Mouse (Mus musculus): ENCODE results near the gene 1700019N19Rik. TPM values are rescaled to one million over a fixed set of nuclear protein-coding genes. Genes with fewer than 3 reads are reported as not detected.

Gene 1700019N19Rik
- not detected in 2 replicates for polyA plus RNA-seq (2015; fragmentation: Nextera tagmentation; extraction: Ambion mirVana)

DNA sequence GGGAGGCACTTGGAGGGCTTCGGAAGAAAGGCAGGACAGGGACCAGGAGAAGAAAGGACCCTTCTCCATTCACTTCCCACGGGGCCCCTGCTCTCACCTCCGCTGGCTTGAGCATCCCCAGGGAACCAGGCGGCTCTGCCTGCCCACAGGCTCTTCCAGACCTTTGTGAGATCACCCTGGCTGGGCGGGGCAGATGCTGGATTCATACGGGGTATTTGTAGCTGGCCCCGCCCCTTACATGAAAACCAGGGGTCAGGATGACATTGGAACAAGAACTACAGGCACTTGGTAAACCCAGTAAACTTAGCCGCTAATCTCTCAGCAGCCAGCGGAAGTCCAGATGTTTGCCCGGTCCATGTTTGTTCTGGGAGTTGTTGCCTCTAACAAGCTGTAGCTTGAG, at the start of gene 1700019N19Rik:
Gene 1700019N19Rik (minus strand): TSS at position 178 of the 400 bp plus-strand sequence.

DNA sequence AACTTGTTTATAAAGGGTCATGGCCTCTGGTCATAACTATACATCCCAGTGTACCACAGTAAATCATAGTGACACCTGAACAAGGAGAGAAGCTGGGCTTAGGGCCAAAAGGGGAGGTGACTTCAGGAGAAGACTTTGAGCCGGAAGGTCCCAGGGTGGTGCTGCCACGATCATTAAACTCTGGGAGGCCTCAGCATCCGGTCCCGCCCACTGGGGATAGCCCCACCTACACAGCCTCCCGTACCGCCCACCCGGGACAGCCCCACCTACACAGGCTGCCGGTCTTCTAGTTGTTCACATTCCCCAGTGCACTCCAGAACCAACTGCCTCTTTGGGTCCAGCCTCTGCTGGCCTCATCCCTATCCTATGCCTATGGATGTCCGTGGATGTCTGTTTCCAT, 34.8 kb downstream of the 1700019N19Rik start, which contains the start of gene Pnliprp2:
Gene Pnliprp2 (plus strand): TSS at position 297 of the 400 bp plus-strand sequence.

Other genes starting within 250 kb of the 1700019N19Rik start
- gene Pnlip, start 142.0 kb downstream of the 1700019N19Rik start, polyA plus RNA-seq (2015; fragmentation: Nextera tagmentation; extraction: Ambion mirVana), result 0.13 and 0.34 TPM in 2 replicates
- not detected in 2 replicates for gene Pnliprp1, start 65.6 kb downstream of the 1700019N19Rik start, polyA plus RNA-seq (2015; fragmentation: Nextera tagmentation; extraction: Ambion mirVana)
- not detected in 2 replicates for gene Pnliprp2, start 34.7 kb downstream of the 1700019N19Rik start, polyA plus RNA-seq (2015; fragmentation: Nextera tagmentation; extraction: Ambion mirVana)
- not detected in 2 replicates for gene Eno4, start 149.0 kb upstream of the 1700019N19Rik start, polyA plus RNA-seq (2015; fragmentation: Nextera tagmentation; extraction: Ambion mirVana)
- 3.3 and 4.4 TPM in 2 replicates for gene Hspa12a, start 149.2 kb upstream of the 1700019N19Rik start, polyA plus RNA-seq (2015; fragmentation: Nextera tagmentation; extraction: Ambion mirVana)